Mouse (Mus musculus) brain, embryonic 14.5 days (tissue): ENCODE data around the gene Nfia. TPM values are rescaled to one million over a fixed set of nuclear protein-coding genes. Genes with fewer than 3 reads are reported as not detected.
A peak's percentile ranks its signal among the peaks of the same experiment; 100 is the strongest.

Experiments
- DNase-seq: peaks from one replicate; pipeline ENCODE4 v3.0.0-alpha.2; 2011; ENCODE audit warnings: low read depth
- CTCF ChIP-seq: fragments of 200-500 bp; IDR thresholded peaks from 2 replicates; pipeline ENCODE4 v1.5.1; 2012; ENCODE audit warnings: inconsistent platforms, mild to moderate bottlenecking, moderate library complexity, borderline replicate concordance; ENCODE audit not compliant: insufficient read depth, insufficient read length; ENCODE audit errors: extremely low read depth
- POLR2A ChIP-seq: fragments of 200-500 bp; IDR thresholded peaks from 2 replicates; pipeline ENCODE4 v1.6.1; 2012; ENCODE audit warnings: mild to moderate bottlenecking, inconsistent platforms, borderline replicate concordance; ENCODE audit not compliant: poor library complexity, insufficient read depth, insufficient read length, severe bottlenecking; ENCODE audit errors: extremely low read depth
- polyA plus RNA-seq: library from polyadenylated mRNA; depleted of rRNA; stranded (reverse); fragments of >200 nt; gene quantifications from 2 replicates; pipeline ENCODE4 v1.2.3, GENCODE M21; 2012

Nfia gene
- polyA plus RNA-seq, 1 experiment: 56.0 TPM

DNA sequence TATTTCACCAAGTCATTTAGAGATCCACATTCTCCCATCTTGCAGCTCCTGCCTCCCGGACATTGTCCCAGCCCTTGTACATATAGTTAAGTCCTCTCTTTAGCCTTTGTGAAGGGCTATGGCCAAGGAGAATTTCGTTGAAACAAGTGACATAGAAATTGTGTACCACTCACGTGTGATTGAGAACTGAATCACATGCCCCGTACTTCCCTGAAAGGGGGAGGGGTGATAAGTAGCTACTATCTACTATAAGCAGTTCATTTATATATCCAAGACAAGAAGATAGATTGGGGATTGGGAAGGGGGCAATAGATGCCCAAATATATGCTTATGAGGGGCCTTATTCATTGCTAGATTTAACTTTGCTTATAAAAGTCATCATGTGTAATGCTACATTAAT is 5.5 kb upstream of the Nfia start:
- no peak for TF ChIP-seq POLR2A
- TF ChIP-seq CTCF: no peak
- DNase-seq: no peak

DNA sequence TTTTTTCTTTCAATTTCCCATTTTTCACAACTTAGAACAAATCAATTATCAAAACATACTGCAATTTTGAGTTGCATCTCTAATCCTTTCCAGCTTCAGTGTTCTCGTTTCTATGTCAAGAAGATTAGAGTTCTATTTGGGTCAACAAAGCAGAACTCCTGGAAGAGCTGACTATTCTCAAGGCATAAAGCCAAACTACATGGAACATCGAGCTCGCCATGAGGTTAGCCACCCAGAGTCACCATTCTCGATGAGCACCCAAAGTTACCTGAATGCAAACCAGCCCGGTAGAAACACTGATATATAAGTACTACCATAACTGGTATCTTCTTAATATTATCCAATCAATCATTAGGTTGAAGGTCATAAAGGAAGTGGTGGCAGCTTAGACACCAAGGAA is 5.0 kb upstream of the Nfia start:
- no peak for DNase-seq
- no peak for TF ChIP-seq POLR2A
- TF ChIP-seq CTCF: no peak

DNA sequence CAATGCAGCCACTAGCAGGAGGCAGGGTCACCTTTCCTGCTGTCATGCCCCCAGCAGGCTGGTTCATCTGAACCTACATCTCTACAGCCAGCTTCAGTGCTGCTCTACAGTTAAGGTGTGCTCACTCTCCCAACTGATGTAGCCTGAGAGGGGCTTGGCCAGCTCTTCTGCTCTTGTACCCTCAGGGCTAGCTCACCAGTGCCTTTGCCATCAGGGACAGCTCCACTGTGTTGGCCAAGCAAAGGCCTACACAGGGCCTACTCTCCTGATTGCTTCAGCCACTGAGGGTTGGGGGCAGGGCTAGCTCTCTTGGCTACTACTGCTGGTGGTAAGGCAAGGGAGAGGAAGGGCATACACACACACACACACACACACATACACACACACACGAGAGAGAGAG is 2.7 kb upstream of the Nfia start:
- DNase-seq: no peak
- TF ChIP-seq POLR2A: no peak
- TF ChIP-seq CTCF: no peak

DNA sequence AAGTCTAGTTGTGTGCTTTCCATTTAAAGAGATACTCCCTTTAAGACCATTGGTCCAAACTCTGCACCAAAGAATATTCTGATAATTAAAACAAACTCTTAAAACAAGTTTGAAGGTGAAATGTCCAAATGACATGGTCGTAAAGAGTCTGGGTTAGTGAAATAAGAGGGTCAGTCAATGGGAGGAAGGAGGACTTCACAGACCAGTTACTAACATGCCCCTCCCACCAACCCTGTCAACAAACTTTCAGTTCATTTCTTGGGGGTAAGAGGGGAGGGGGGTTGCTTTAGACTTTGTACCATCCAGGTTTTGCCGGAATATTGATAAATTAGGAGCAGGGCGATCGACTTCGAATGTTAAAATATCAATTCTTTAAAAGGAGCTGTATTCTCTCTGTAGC is 1.1 kb upstream of the Nfia start:
- DNase-seq: no peak
- TF ChIP-seq POLR2A: no peak
- TF ChIP-seq CTCF: no peak

DNA sequence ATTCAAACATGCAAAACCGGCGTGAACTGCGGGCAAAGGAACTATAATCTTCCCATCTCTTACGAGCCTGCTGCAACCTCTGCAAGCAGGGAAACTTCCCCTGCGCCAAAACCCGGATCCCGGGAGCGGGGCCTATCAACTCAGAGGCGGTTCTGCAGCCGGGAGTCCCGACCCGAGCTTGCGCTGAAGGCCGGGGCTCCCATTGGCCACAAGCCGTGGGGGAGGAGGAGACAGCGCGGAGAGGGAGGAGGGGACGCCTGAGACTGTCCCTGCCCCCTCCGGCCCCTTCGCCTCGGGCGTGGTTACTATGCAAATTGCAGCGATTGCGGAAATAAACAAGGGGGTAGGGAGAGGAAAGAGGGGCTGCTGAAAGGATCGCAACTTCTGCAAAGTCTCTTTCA is 450 bp upstream of the Nfia start:
- peak; percentile 99 for DNase-seq
- TF ChIP-seq CTCF (no peak), POLR2A (0 out of 2 replicates have a peak, but pooled peaks have one; percentile 11)

DNA sequence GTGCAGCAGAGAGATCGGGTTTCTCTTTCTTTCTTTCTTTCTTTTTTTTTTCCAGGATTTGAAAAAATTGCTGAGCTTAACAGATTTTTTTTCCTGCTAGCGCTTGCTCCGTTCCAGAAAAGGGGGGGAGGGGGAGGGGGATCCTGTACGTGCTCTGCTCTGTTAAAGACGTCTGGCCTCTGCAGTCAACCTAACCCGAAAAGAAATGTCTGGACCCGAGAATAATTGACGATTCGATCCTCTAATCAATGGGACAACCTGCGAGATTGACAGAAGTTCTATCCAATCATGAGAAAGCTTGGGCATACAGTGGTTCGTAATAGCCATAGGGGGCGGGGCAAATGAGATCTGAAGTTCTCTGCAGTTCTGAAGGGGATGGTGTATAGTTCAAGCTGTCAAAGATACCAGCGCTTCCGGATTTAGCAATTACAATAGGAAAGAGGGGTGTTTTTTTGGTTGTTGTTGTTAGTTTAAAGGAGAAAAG is 618 bp downstream of the Nfia start:
- TF ChIP-seq CTCF: no peak
- TF ChIP-seq POLR2A: no peak
- DNase-seq: peak; percentile 99

DNA sequence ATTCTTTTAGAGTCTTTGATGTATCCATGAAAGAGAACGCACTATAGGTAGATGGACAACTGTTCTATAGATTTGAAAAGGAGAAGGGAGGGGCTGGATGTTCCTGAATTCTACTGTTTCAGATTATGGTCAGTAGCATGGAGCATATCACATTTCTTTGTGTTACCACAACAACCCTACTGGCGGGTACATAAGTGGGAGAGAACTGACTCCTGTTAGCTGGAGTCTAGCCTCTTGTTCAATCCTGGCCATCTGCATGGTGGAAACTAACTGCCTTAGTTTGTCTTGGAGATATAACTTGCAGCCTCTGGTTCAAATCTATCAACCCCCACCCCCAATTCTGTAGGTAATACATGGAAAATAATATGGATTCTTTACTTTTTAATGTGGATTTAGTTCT is 1.3 kb downstream of the Nfia start:
- DNase-seq: no peak
- TF ChIP-seq CTCF (no peak), POLR2A (no peak)

DNA sequence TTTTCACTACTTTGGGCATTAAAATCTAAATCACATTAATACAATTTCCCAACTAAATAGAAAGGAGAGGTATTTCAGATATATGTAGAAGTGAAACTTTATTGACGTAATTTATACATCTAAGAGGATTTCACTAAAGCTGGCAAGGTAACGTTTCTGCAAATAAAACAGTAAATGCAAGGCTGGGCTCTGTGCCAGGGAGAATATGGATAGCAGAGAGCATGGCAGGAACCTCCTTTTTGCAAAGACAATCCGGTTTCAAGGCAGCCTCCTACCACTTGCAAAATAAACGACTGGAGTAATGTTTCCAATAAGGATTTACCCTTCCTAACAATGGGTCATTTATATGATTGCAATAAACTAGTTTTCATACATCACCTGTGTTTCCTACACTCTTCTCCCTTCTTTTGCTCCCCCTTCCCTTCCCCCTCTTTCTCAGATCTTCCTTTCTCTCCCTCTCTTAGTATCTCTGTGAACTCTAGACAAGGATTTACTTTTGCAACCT is 2.0 kb downstream of the Nfia start:
- TF ChIP-seq POLR2A (no peak), CTCF (no peak)
- DNase-seq: peak; percentile 70

DNA sequence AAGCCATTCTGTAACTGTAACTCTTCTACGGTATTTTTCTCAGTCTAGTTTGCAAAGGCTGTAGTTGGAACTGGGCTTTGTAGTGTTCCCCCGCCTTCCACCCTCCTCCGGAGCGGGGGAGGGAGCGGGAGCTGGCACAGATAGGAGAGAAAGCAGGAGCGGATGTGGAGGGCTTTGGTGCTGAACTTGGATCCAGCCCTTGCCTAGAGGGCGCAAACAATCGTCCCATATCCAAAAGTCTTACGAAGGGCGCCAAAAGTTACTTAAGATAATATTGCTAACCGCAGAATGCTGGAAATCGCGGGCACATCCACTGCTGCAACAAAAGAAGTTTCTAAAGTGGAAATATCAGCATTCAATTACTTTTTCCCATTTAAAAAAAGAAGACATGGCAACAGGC is 2.5 kb downstream of the Nfia start:
- no peak for TF ChIP-seq CTCF
- no peak for TF ChIP-seq POLR2A
- DNase-seq: peak; percentile 95

DNA sequence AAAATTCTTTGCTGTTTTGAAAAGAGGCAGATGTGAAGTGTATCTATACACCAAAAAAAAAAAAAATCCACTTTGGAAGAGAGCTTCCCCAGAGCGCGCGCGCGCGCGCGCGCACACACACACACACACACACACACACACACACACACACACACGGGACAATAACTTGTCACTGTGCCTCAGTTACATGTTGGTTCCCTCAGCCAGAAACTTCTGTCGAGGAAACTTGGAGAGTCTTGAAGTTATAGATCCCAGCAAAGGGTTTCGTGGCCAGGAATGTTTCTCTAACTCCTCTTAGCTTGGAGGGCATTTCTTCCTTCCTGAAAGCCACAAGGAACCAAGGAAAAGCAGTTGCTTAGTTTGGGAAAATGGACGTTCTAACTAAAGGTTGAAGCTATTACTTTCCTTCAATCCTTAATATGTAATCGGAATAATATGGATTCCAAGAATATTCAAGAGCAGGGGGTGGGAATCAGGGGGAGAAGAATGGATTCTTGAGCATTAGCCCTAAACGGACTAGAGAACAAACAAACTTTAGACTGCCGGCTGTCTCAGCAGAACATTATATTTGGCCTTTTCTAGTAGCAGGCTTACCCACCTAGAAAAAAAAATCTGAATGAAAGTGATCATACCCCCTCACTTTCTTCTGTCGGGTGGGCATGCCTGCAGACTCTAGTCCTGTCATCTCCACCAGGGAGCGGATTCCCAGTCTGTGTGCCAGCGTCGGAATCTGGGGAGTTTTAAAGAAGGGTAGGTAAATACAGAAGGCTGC is 3.1 kb downstream of the Nfia start:
- 0 out of 2 replicates have a peak, but pooled peaks have one; percentile 9 for TF ChIP-seq CTCF
- no peak for TF ChIP-seq POLR2A
- peak; percentile 57 for DNase-seq

DNA sequence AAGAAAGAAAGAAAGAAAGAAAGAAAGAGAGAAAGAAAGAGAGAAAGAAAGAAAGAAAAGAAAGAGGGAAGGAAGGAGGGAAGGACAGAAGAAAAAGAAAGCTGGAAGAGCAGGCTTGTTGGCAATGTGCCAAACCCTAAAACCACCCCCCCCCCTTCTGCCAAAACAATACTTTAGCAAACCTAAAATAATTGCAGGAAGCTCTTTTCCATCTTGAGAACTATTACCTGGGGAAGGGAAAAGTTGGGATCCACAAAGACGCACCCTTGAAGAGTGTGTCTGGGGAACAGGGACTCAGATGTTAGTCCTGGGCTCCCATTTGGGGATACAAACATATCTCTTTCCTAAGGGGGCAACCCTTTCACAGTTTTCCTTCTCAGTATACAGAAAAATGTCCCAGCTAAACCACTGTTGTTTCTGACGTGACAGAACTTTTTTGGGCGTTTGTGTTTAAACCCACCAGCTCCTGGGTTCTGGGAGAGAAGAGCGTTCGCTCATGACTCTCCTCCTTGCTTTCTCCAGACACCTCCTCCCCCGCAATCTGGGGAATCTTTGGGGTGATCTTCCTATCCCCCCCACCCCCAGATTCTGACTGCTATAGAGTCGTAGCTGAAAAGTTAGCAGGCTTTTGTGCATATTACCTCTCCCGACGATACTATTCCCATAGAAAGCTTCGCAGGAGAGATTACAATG is 4.0 kb downstream of the Nfia start:
- no peak for TF ChIP-seq POLR2A
- DNase-seq: peak; percentile 64
